Mouse (Mus musculus): ENCODE data around the gene Chrna10. TPM values are rescaled to one million over a fixed set of nuclear protein-coding genes. Genes with fewer than 3 reads are reported as not detected.

Chrna10 gene
- polyA plus RNA-seq, 1 experiment from 2014 or later: not detected

- Histone ChIP-seq H3K9me3 (replicated peaks) (no peaks in the 10 kb centered on the region), H3K4me2 (peak overlapping the region; percentile 61), H3K36me3 (no peaks in the 10 kb centered on the region), H3K4me3 (replicated peaks) (peak overlapping the region; percentile 32), H3K4me1 (replicated peaks) (peaks cover 27% of the 10 kb centered on the region), H3K27me3 (no peaks in the 10 kb centered on the region), H3K27ac (no peak overlapping the region), H3K9ac (peak overlapping the region; percentile 33)
- WGBS (ENCODE audit: insufficient replicate concordance): 21% methylated on average over 23 of the region's 23 CpGs
- DNase-seq (no peak), ATAC-seq (ENCODE audit: low read depth) (no peak)
Measured at GRCm38 (mm10) chr7:102106700-102107141, 9.9 kb downstream of the Chrna10 start.

- no peaks in the 10 kb centered on the region for H3K9me3 ChIP-seq (replicated peaks)
- no peak for DNase-seq
- no peak overlapping the region for H3K9ac ChIP-seq
- H3K4me1 ChIP-seq (replicated peaks): peaks cover 45% of the 10 kb centered on the region
- H3K4me2 ChIP-seq: no peak overlapping the region
- H3K27me3 ChIP-seq: peaks cover 5% of the 10 kb centered on the region
- no peak for ATAC-seq (ENCODE audit: low read depth)
- WGBS (ENCODE audit: insufficient replicate concordance): 57% methylated on average over 5 of the region's 5 CpGs
- peak overlapping the region; percentile 0; the same call in 1 of the 2 replicates for H3K27ac ChIP-seq
- no peak overlapping the region for H3K4me3 ChIP-seq (replicated peaks)
- H3K36me3 ChIP-seq: no peaks in the 10 kb centered on the region
Measured at GRCm38 (mm10) chr7:102104126-102104525, 12.5 kb downstream of the Chrna10 start.

GRCm38 (mm10) chr7:102103555-102103954, 13.1 kb downstream of the Chrna10 start:
- H3K9ac ChIP-seq: no peak overlapping the region
- no peak overlapping the region for H3K4me2 ChIP-seq
- DNase-seq (no peak), ATAC-seq (ENCODE audit: low read depth) (peak; percentile 78)
- no peaks in the 10 kb centered on the region for H3K9me3 ChIP-seq (replicated peaks)
- peaks cover 46% of the 10 kb centered on the region for H3K4me1 ChIP-seq (replicated peaks)
- WGBS (ENCODE audit: insufficient replicate concordance): 21% methylated on average over 2 of the region's 2 CpGs
- H3K27ac ChIP-seq: no peak overlapping the region
- H3K36me3 ChIP-seq: no peaks in the 10 kb centered on the region
- peaks cover 11% of the 10 kb centered on the region for H3K27me3 ChIP-seq
- no peak overlapping the region for H3K4me3 ChIP-seq (replicated peaks)

GRCm38 (mm10) chr7:102102696-102103095, 13.9 kb downstream of the Chrna10 start:
- peaks cover 20% of the 10 kb centered on the region for H3K27me3 ChIP-seq
- no peaks in the 10 kb centered on the region for H3K9me3 ChIP-seq (replicated peaks)
- no peaks in the 10 kb centered on the region for H3K36me3 ChIP-seq
- ATAC-seq (ENCODE audit: low read depth) (peak; percentile 27; the same call in 1 of the 2 replicates), DNase-seq (no peak)
- no peak overlapping the region for H3K4me2 ChIP-seq
- no peak overlapping the region for H3K9ac ChIP-seq
- H3K4me3 ChIP-seq (replicated peaks): no peak overlapping the region
- peak overlapping the region; percentile 45; the same call in 1 of the 2 replicates for H3K27ac ChIP-seq
- peaks cover 46% of the 10 kb centered on the region for H3K4me1 ChIP-seq (replicated peaks)
- WGBS (ENCODE audit: insufficient replicate concordance): 48% methylated on average over 6 of the region's 6 CpGs

GRCm38 (mm10) chr7:102102241-102102640, 14.4 kb downstream of the Chrna10 start:
- WGBS (ENCODE audit: insufficient replicate concordance): 59% methylated on average over 8 of the region's 8 CpGs
- no peak overlapping the region for H3K4me2 ChIP-seq
- H3K36me3 ChIP-seq: no peaks in the 10 kb centered on the region
- H3K9ac ChIP-seq: no peak overlapping the region
- no peaks in the 10 kb centered on the region for H3K9me3 ChIP-seq (replicated peaks)
- no peak for DNase-seq
- H3K4me3 ChIP-seq (replicated peaks): no peak overlapping the region
- H3K27me3 ChIP-seq: peaks cover 20% of the 10 kb centered on the region
- no peak for ATAC-seq (ENCODE audit: low read depth)
- H3K4me1 ChIP-seq (replicated peaks): peaks cover 46% of the 10 kb centered on the region
- H3K27ac ChIP-seq: no peak overlapping the region

GRCm38 (mm10) chr7:102101487-102101886, 15.1 kb downstream of the Chrna10 start, which contains the start of gene Art1:
Art1 (plus strand) TSS chr7:102101743.
- no peak for DNase-seq
- no peaks in the 10 kb centered on the region for H3K9me3 ChIP-seq (replicated peaks)
- no peaks in the 10 kb centered on the region for H3K36me3 ChIP-seq
- peaks cover 42% of the 10 kb centered on the region for H3K4me1 ChIP-seq (replicated peaks)
- 60% methylated on average over 5 of the region's 5 CpGs for WGBS (ENCODE audit: insufficient replicate concordance)
- peak within 1 kb of the TSS; percentile 73 for H3K4me2 ChIP-seq
- H3K9ac ChIP-seq: no peak within 1 kb of the TSS
- peaks cover 20% of the 10 kb centered on the region for H3K27me3 ChIP-seq
- no peak for ATAC-seq (ENCODE audit: low read depth)
- 0 out of 2 replicates have a peak within 1 kb of the TSS, but pooled peaks have one; percentile 44 for H3K4me3 ChIP-seq (replicated peaks)
- H3K27ac ChIP-seq: no peak within 1 kb of the TSS

- peaks cover 42% of the 10 kb centered on the region for H3K4me1 ChIP-seq (replicated peaks)
- DNase-seq (no peak), ATAC-seq (ENCODE audit: low read depth) (no peak)
- 54% methylated on average over 5 of the region's 5 CpGs for WGBS (ENCODE audit: insufficient replicate concordance)
- no peak overlapping the region for H3K27ac ChIP-seq
- no peaks in the 10 kb centered on the region for H3K36me3 ChIP-seq
- 0 out of 2 replicates have a peak overlapping the region, but pooled peaks have one; percentile 44 for H3K4me3 ChIP-seq (replicated peaks)
- peaks cover 20% of the 10 kb centered on the region for H3K27me3 ChIP-seq
- no peak overlapping the region for H3K9ac ChIP-seq
- H3K4me2 ChIP-seq: 0 out of 2 replicates have a peak overlapping the region, but pooled peaks have one; percentile 73
- no peaks in the 10 kb centered on the region for H3K9me3 ChIP-seq (replicated peaks)
Measured at GRCm38 (mm10) chr7:102100868-102101267, 15.8 kb downstream of the Chrna10 start.

GRCm38 (mm10) chr7:102099760-102100661, 16.6 kb downstream of the Chrna10 start:
- Histone ChIP-seq H3K4me3 (replicated peaks) (peak overlapping the region; percentile 44), H3K4me1 (replicated peaks) (peaks cover 42% of the 10 kb centered on the region), H3K4me2 (peak overlapping the region; percentile 73), H3K27me3 (peaks cover 20% of the 10 kb centered on the region), H3K27ac (no peak overlapping the region), H3K9me3 (replicated peaks) (no peaks in the 10 kb centered on the region), H3K9ac (peak overlapping the region; percentile 7), H3K36me3 (no peaks in the 10 kb centered on the region)
- WGBS (ENCODE audit: insufficient replicate concordance): 6% methylated on average over 30 of the region's 30 CpGs
- no peak for DNase-seq
- peak; percentile 59 for ATAC-seq (ENCODE audit: low read depth)

GRCm38 (mm10) chr7:102087336-102087735, 29.3 kb downstream of the Chrna10 start:
- Histone ChIP-seq H3K9me3 (replicated peaks) (no peaks in the 10 kb centered on the region), H3K27me3 (no peaks in the 10 kb centered on the region), H3K36me3 (peaks cover 24% of the 10 kb centered on the region), H3K27ac (no peak overlapping the region), H3K4me2 (no peak overlapping the region), H3K4me3 (replicated peaks) (no peak overlapping the region), H3K4me1 (replicated peaks) (no peaks in the 10 kb centered on the region), H3K9ac (no peak overlapping the region)
- no peak for ATAC-seq (ENCODE audit: low read depth)
- no peak for DNase-seq
- WGBS (ENCODE audit: insufficient replicate concordance): 67% methylated on average over 4 of the region's 4 CpGs

GRCm38 (mm10) chr7:102084041-102084696, 32.5 kb downstream of the Chrna10 start:
- Histone ChIP-seq H3K4me1 (replicated peaks) (no peaks in the 10 kb centered on the region), H3K27me3 (no peaks in the 10 kb centered on the region), H3K27ac (no peak overlapping the region), H3K9ac (no peak overlapping the region), H3K4me2 (no peak overlapping the region), H3K36me3 (peaks cover 53% of the 10 kb centered on the region), H3K4me3 (replicated peaks) (no peak overlapping the region), H3K9me3 (replicated peaks) (no peaks in the 10 kb centered on the region)
- DNase-seq (no peak), ATAC-seq (ENCODE audit: low read depth) (no peak)
- 85% methylated on average over 26 of the region's 26 CpGs for WGBS (ENCODE audit: insufficient replicate concordance)

- H3K36me3 ChIP-seq: peaks cover 64% of the 10 kb centered on the region
- H3K9me3 ChIP-seq (replicated peaks): no peaks in the 10 kb centered on the region
- WGBS (ENCODE audit: insufficient replicate concordance): 72% methylated on average over 5 of the region's 5 CpGs
Measured at GRCm38 (mm10) chr7:102082816-102083215, 33.8 kb downstream of the Chrna10 start, which contains the start of gene Trpc2. Trpc2 (plus strand) TSS chr7:102083116.

More at GRCm38 (mm10) chr7:102082816-102083215, 33.8 kb downstream of the Chrna10 start, which contains the start of gene Trpc2:
- no peak within 1 kb of the TSS for H3K4me3 ChIP-seq (replicated peaks)
- no peak within 1 kb of the TSS for H3K4me2 ChIP-seq
- H3K4me1 ChIP-seq (replicated peaks): no peaks in the 10 kb centered on the region
- H3K27me3 ChIP-seq: no peaks in the 10 kb centered on the region
- no peak within 1 kb of the TSS for H3K9ac ChIP-seq
- no peak within 1 kb of the TSS for H3K27ac ChIP-seq
- ATAC-seq (ENCODE audit: low read depth) (no peak), DNase-seq (no peak)
